Mouse (Mus musculus) neural tube, embryonic 11.5 days (tissue): ENCODE measurements around the gene Mcoln3. TPM values are rescaled to one million over a fixed set of nuclear protein-coding genes. Genes with fewer than 3 reads are reported as not detected.

Experiments
- ATAC-seq: fragments of 200-750 bp; cut with Nextera tagmentation; 2 replicates; pipeline ENCODE4 v1.8.0; 2017; ENCODE audit warnings: moderate number of reproducible peaks, mild to moderate bottlenecking, moderate TSS enrichment, moderate library complexity; ENCODE audit not compliant: insufficient read depth, low FRiP score, low TSS enrichment
- DNase-seq: peaks from one replicate; pipeline ENCODE4 v3.0.0-alpha.2; 2015; ENCODE audit warnings: low spot score
- H3K27ac ChIP-seq: fragments of 300-500 bp; sonication (generic); 2 replicates; pipeline ENCODE4 v1.5.1; 2014; ENCODE audit warnings: low read depth, mild to moderate bottlenecking, low read length
- H3K27me3 ChIP-seq: fragments of 300-500 bp; sonication (generic); 2 replicates; pipeline ENCODE4 v1.6.1; 2014; ENCODE audit warnings: mild to moderate bottlenecking, low read length, mixed read lengths; ENCODE audit not compliant: control insufficient read depth, insufficient read depth
- H3K36me3 ChIP-seq: fragments of 300-500 bp; sonication (generic); 2 replicates; pipeline ENCODE4 v1.6.1; 2014; ENCODE audit warnings: mild to moderate bottlenecking, low read length, moderate library complexity, mixed read lengths; ENCODE audit not compliant: control insufficient read depth, insufficient read depth
- H3K4me1 ChIP-seq: fragments of 300-500 bp; sonication (generic); 2 replicates; pipeline ENCODE4 v1.6.1; 2014; ENCODE audit warnings: low read length, mixed read lengths; ENCODE audit not compliant: control insufficient read depth, insufficient read depth
- H3K4me2 ChIP-seq: fragments of 300-500 bp; sonication (generic); 2 replicates; pipeline ENCODE4 v1.6.1; 2014; ENCODE audit warnings: low read depth, mild to moderate bottlenecking, moderate library complexity
- H3K4me3 ChIP-seq: fragments of 300-500 bp; sonication (generic); 2 replicates; pipeline ENCODE4 v1.5.1; 2014; ENCODE audit warnings: low read depth, low read length
- H3K9ac ChIP-seq: fragments of 300-500 bp; sonication (generic); 2 replicates; pipeline ENCODE4 v1.6.1; 2014; ENCODE audit warnings: mild to moderate bottlenecking, low read length
- H3K9me3 ChIP-seq: fragments of 300-500 bp; sonication (generic); 2 replicates; pipeline ENCODE4 v1.6.1; 2016; ENCODE audit warnings: low read length; ENCODE audit not compliant: control insufficient read depth
- WGBS: fragments of 180-500 bp; shearing (Covaris S2); extraction: QIAGEN DNeasy Blood & Tissue Kit; methylation state at CpG from one replicate; pipeline ENCODE4 v1.1.7; 2014; 5-methylcytosine and 5-hydroxymethylcytosine counted together
- polyA plus RNA-seq: library from polyadenylated mRNA; unstranded; fragments of >200 nt; fragmentation: Nextera tagmentation; extraction: Ambion mirVana; gene quantifications from 2 replicates; pipeline ENCODE4 v1.2.1, GENCODE M21; 2014

The Mcoln3 gene
- polyA plus RNA-seq = 4.1 and 4.3 TPM in 2 replicates

DNA sequence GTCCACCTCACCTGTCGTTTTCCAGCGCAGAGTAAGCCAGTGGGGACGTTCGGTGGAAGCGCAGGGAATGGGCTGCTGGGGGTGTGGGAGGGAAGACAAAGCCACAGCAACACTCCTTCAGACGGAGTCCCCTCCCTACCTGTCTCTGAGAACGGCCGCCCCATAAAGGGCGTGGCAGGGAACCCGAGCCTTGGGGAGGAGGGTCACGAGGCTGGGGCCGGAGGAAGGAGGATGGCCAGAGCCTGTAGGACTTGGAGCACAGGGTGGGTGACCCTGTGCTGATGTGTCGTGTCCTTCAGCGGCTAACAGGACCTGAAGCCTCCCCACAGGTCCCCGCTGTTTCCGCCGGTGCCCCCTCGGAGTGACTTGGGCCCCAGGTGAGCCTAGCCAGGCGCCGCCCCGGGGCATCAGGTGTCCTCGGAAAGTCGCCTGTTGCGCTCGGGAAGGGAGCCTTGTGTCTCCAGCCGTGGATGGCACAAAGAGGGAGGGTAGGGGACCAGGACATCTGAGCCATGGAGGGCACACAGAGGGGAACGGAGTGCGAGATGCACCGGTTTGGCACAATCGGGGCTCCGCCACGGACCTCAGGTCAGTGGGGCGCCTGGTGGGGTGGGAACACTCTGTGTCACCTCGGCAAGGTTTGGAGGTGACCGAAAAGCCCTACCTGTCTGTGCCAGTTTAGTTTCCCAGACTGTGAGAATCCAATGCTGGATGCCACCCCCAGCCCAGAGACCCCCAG is at the start of gene Mcoln3:
Gene Mcoln3 (plus strand): TSS at position 193 of the 739 bp plus-strand sequence.
- H3K36me3 ChIP-seq = no peaks in the 10 kb centered on the region
- no peak for DNase-seq
- H3K4me3 ChIP-seq = no peak within 1 kb of the TSS
- ATAC-seq = no peak
- no peaks in the 10 kb centered on the region for H3K9me3 ChIP-seq
- no peak within 1 kb of the TSS for H3K9ac ChIP-seq
- peaks cover 6% of the 10 kb centered on the region; the same call in 1 of the 2 replicates for H3K27me3 ChIP-seq
- no peak within 1 kb of the TSS for H3K4me2 ChIP-seq
- H3K4me1 ChIP-seq = no peaks in the 10 kb centered on the region
- 9% methylated on average over 35 of the region's 35 CpGs for WGBS
- H3K27ac ChIP-seq = no peak within 1 kb of the TSS

DNA sequence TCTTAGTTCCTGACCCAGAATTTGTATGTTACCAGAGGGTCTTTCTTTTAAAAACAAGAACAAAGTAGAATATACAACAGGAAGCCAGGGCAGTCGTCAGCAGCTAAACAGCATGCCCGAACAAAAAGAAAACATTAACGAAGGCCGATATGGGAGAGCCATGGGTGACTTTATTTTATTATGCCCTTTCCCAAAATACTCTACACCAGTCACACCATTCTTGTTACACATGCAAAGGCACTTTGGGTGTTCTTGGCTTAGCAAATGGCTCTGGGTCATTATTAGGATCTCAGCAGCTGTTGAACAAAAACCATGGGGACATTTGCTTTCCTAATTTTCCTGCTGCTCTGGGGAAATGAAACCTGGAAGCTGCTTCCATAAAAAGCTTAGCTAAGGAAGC is 48.0 kb upstream of the Mcoln3 start:
- no peaks in the 10 kb centered on the region for H3K36me3 ChIP-seq
- no peaks in the 10 kb centered on the region for H3K4me1 ChIP-seq
- H3K27me3 ChIP-seq = no peaks in the 10 kb centered on the region
- H3K4me2 ChIP-seq = no peak overlapping the region
- no peaks in the 10 kb centered on the region for H3K9me3 ChIP-seq
- no peak overlapping the region for H3K9ac ChIP-seq
- 77% methylated on average over 4 of the region's 4 CpGs for WGBS
- no peak for ATAC-seq
- no peak overlapping the region for H3K4me3 ChIP-seq
- H3K27ac ChIP-seq = no peak overlapping the region
- DNase-seq = no peak

- H3K9ac ChIP-seq = no peak overlapping the region
- no peaks in the 10 kb centered on the region for H3K36me3 ChIP-seq
- no peak overlapping the region for H3K4me3 ChIP-seq
- H3K4me1 ChIP-seq = no peaks in the 10 kb centered on the region
- no peak for DNase-seq
- no peaks in the 10 kb centered on the region for H3K27me3 ChIP-seq
- 0 out of 2 replicates have a peak, but pooled peaks have one; percentile 50 for ATAC-seq
- 83% methylated on average over 7 of the region's 7 CpGs for WGBS
- H3K9me3 ChIP-seq = no peaks in the 10 kb centered on the region
- no peak overlapping the region for H3K4me2 ChIP-seq
- no peak overlapping the region for H3K27ac ChIP-seq
Measured at GRCm38 (mm10) chr3:146072780-146073179, 44.5 kb upstream of the Mcoln3 start.

DNA sequence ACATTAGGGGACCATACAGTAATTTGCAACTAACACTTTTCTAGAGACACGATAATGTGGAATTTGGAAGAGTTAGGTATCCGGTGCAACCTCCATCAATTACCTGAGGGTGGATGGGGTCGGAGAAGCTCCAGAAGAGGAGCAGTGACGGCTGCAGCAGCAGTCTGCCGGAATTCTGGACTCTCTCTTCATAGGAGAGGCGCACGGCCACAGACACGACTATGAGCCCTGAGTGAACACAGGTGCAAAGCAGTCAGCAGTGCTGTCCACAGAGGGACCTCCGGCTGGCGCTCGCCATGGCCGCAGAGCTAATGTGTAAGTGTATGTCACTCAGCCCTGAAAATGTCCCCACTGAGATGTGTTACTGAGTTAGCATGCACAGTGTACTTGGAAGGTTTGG is 37.0 kb upstream of the Mcoln3 start:
- no peaks in the 10 kb centered on the region for H3K36me3 ChIP-seq
- no peak for DNase-seq
- no peak overlapping the region for H3K4me3 ChIP-seq
- no peak for ATAC-seq
- H3K27me3 ChIP-seq = no peaks in the 10 kb centered on the region
- H3K27ac ChIP-seq = no peak overlapping the region
- no peak overlapping the region for H3K4me2 ChIP-seq
- no peak overlapping the region for H3K9ac ChIP-seq
- WGBS = 89% methylated on average over 12 of the region's 12 CpGs
- no peaks in the 10 kb centered on the region for H3K4me1 ChIP-seq
- no peaks in the 10 kb centered on the region for H3K9me3 ChIP-seq

DNA sequence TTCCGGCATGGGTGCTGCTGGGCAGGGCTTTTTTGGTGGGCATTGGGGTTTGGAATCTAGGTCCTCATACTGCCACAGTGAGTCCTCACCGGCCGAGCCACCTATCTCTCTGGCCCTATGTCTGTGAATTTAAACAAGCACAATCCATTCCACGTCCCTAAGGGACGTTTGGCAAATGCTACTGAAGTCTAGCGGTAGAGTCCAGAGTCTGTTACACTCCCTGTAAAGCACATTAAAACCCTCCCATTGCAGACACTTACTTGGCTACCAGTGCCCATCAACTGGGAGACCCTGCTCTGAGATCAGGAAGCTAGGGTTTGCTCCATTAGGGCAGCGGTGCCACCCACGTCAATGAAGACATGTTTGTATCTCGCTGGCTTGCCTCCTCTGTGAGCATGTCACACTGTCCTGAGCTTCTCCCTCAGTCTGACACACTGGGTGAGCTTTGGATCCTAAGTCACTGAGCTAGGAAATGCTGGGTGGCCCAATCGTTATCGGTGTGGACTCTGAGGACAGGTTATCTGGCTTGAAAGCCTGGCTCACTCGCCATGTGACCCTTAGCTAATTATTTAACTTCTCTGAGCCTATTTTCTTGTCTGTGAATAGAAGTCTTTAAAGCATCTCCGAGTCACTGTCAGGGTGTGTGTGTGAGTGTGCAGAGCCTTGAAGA is 26.1 kb upstream of the Mcoln3 start:
- Histone ChIP-seq H3K27me3 (no peaks in the 10 kb centered on the region), H3K4me3 (no peak overlapping the region), H3K4me1 (no peaks in the 10 kb centered on the region), H3K9me3 (no peaks in the 10 kb centered on the region), H3K9ac (no peak overlapping the region), H3K4me2 (no peak overlapping the region), H3K36me3 (no peaks in the 10 kb centered on the region), H3K27ac (no peak overlapping the region)
- DNase-seq (no peak), ATAC-seq (no peak)
- WGBS = 94% methylated on average over 13 of the region's 13 CpGs

- H3K9me3 ChIP-seq = no peaks in the 10 kb centered on the region
- ATAC-seq (no peak), DNase-seq (no peak)
- no peaks in the 10 kb centered on the region for H3K4me1 ChIP-seq
- no peaks in the 10 kb centered on the region for H3K27me3 ChIP-seq
- no peak overlapping the region for H3K9ac ChIP-seq
- no peaks in the 10 kb centered on the region for H3K36me3 ChIP-seq
- WGBS = 90% methylated on average over 10 of the region's 10 CpGs
- no peak overlapping the region for H3K27ac ChIP-seq
- H3K4me3 ChIP-seq = no peak overlapping the region
- no peak overlapping the region for H3K4me2 ChIP-seq
Measured at GRCm38 (mm10) chr3:146095066-146095465, 22.2 kb upstream of the Mcoln3 start.

GRCm38 (mm10) chr3:146096986-146097385 is 20.3 kb upstream of the Mcoln3 start:
- Histone ChIP-seq H3K36me3 (no peaks in the 10 kb centered on the region), H3K27ac (no peak overlapping the region), H3K4me2 (no peak overlapping the region), H3K27me3 (no peaks in the 10 kb centered on the region), H3K9me3 (no peaks in the 10 kb centered on the region), H3K9ac (no peak overlapping the region), H3K4me3 (no peak overlapping the region), H3K4me1 (no peaks in the 10 kb centered on the region)
- DNase-seq = no peak
- 98% methylated on average over 7 of the region's 7 CpGs for WGBS
- ATAC-seq = no peak

DNA sequence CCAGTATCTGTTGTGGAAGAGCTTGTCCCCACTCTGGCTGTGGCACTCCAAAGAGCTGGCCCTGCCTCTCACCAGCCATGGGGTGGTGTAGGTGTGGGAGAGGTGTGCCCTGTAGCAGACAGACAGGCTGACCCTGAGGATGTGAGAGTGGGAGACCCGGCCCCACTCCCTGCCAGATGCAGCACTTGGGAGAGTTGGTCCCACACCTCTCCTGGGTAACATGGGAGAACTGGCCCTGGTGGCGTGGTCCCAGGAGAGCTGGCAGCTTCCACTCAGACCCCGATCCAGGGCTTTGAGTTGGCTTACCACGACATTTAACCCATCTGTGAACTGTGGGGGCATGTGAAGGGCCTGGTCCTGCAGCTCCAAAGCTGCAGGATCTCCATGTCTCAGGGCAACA is 19.4 kb upstream of the Mcoln3 start:
- no peak overlapping the region for H3K9ac ChIP-seq
- ATAC-seq (no peak), DNase-seq (no peak)
- H3K4me1 ChIP-seq = no peaks in the 10 kb centered on the region
- H3K4me2 ChIP-seq = no peak overlapping the region
- no peak overlapping the region for H3K4me3 ChIP-seq
- no peaks in the 10 kb centered on the region for H3K27me3 ChIP-seq
- WGBS = 91% methylated on average over 4 of the region's 4 CpGs
- no peaks in the 10 kb centered on the region for H3K36me3 ChIP-seq
- H3K27ac ChIP-seq = no peak overlapping the region
- H3K9me3 ChIP-seq = no peaks in the 10 kb centered on the region

- Histone ChIP-seq H3K27ac (no peak overlapping the region), H3K4me3 (no peak overlapping the region), H3K36me3 (no peaks in the 10 kb centered on the region), H3K9ac (no peak overlapping the region), H3K9me3 (no peaks in the 10 kb centered on the region), H3K27me3 (no peaks in the 10 kb centered on the region), H3K4me2 (no peak overlapping the region), H3K4me1 (no peaks in the 10 kb centered on the region)
- DNase-seq (no peak), ATAC-seq (no peak)
Measured at GRCm38 (mm10) chr3:146099925-146100324, 17.3 kb upstream of the Mcoln3 start.
